ENCODE assay signal across 19 mouse cellular contexts in the genomic region with DNA sequence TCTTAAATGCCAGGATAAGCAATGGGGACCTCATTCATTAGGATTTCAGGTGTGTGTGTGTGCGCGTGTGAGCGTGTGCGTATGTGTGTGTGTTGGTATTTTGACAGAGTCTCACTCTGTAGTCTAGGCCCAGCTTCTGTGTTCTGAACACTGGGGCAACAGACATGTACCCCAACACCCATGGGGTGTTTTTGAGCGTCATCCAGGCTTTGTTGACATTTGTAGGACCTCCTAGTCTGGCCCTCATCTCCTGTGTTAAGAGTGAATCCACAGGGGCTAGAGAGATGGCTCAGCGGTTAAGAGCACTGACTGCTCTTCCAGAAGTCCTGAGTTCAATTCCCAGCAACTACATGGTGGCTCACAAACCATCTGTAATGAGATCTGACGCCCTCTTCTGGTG. TPM values are rescaled to one million over a fixed set of nuclear protein-coding genes. Genes with fewer than 3 reads are reported as not detected.
A peak's percentile ranks its signal among the peaks of the same experiment; 100 is the strongest.
DNase-seq lines count a peak whose midpoint lies in the region; ATAC-seq and TF ChIP-seq lines count a peak whose summit lies in the region.
"Had no signal": no experiment of that assay in that cellular context is flagged by ENCODE, and none has a peak within 500 bp of the region (broad histone marks: within the 10 kb centered on the region; RNA-seq: fewer than 3 reads in every experiment).

No protein-coding gene starts in this region.

- no peaks in the 10 kb centered on the region for H3K4me1 ChIP-seq in hindbrain, postnatal 0 days (ENCODE audit: insufficient read depth, low read length)
- peaks cover 30% of the 10 kb centered on the region for H3K4me1 ChIP-seq in hindbrain, embryonic 10.5 days (replicated peaks)
- peaks cover 12% of the 10 kb centered on the region for H3K4me1 ChIP-seq in midbrain, embryonic 14.5 days (ENCODE audit: control insufficient read depth, insufficient read depth, low read length)
- H3K4me1 ChIP-seq in midbrain, embryonic 16.5 days (ENCODE audit: control insufficient read depth, insufficient read depth, low read length) = peaks cover 13% of the 10 kb centered on the region

- WGBS in hindbrain, postnatal 0 days = 91% methylated on average over 7 of the region's 7 CpGs
- WGBS in hindbrain, embryonic 10.5 days = 93% methylated on average over 7 of the region's 7 CpGs
- 94% methylated on average over 7 of the region's 7 CpGs for WGBS in midbrain, embryonic 14.5 days
- 87% methylated on average over 7 of the region's 7 CpGs for WGBS in midbrain, embryonic 16.5 days

- peak; percentile 28 to 31 for DNase-seq in cerebellum, postnatal 14 days
- DNase-seq in cerebellum, adult 11 months = no peak
- no peak for DNase-seq in hindbrain, postnatal 0 days (ENCODE audit: low spot score)
- no peak for DNase-seq in hindbrain, embryonic 10.5 days (ENCODE audit: low spot score)
- no peak for DNase-seq in midbrain, embryonic 14.5 days
- no peak for DNase-seq in gastrocnemius, postnatal 10 days
- DNase-seq: cerebellum, adult 8-10 months; embryo, embryonic 11 days; kidney, adult 18-20 months; kidney, postnatal 14 days; retina, postnatal 1 day had no signal

- peak overlapping the region; percentile 78; the same call in 1 of the 2 replicates for H3K27ac ChIP-seq in hindbrain, postnatal 0 days
- H3K27ac ChIP-seq in hindbrain, embryonic 10.5 days = no peak overlapping the region
- no peak overlapping the region for H3K27ac ChIP-seq in midbrain, embryonic 14.5 days (replicated peaks; ENCODE audit: low read depth, low read length)
- no peak overlapping the region for H3K27ac ChIP-seq in midbrain, embryonic 16.5 days (ENCODE audit: low read length)
- H3K27ac ChIP-seq: stomach, embryonic 15.5 days had no signal

- H3K27me3 ChIP-seq in hindbrain, postnatal 0 days (ENCODE audit: insufficient read depth, low read length) = no peaks in the 10 kb centered on the region
- no peaks in the 10 kb centered on the region for H3K27me3 ChIP-seq in hindbrain, embryonic 10.5 days (ENCODE audit: insufficient read depth, poor library complexity, severe bottlenecking)
- H3K27me3 ChIP-seq in midbrain, embryonic 14.5 days (ENCODE audit: control insufficient read depth, insufficient read depth, low read length) = no peaks in the 10 kb centered on the region
- no peaks in the 10 kb centered on the region for H3K27me3 ChIP-seq in midbrain, embryonic 16.5 days (ENCODE audit: control insufficient read depth, insufficient read depth, low read depth, low read length)
- H3K27me3 ChIP-seq: CH12.LX; embryonic facial prominence, embryonic 15.5 days; stomach, embryonic 15.5 days had no signal

- no peaks in the 10 kb centered on the region for H3K36me3 ChIP-seq in hindbrain, postnatal 0 days (ENCODE audit: insufficient read depth, low read length)
- no peaks in the 10 kb centered on the region for H3K36me3 ChIP-seq in hindbrain, embryonic 10.5 days
- H3K36me3 ChIP-seq in midbrain, embryonic 14.5 days (ENCODE audit: control insufficient read depth, insufficient read depth, low read length) = no peaks in the 10 kb centered on the region
- no peaks in the 10 kb centered on the region for H3K36me3 ChIP-seq in midbrain, embryonic 16.5 days (ENCODE audit: control insufficient read depth, insufficient read depth, low read length)
- H3K36me3 ChIP-seq: embryonic facial prominence, embryonic 15.5 days; limb, embryonic 10.5 days; stomach, embryonic 15.5 days had no signal

- H3K9ac ChIP-seq in hindbrain, postnatal 0 days (replicated peaks; ENCODE audit: low read length) = no peak overlapping the region
- no peak overlapping the region for H3K9ac ChIP-seq in midbrain, embryonic 14.5 days (replicated peaks; ENCODE audit: low read length)
- no peak overlapping the region for H3K9ac ChIP-seq in midbrain, embryonic 16.5 days (ENCODE audit: low read depth, low read length)
- H3K9ac ChIP-seq: embryonic facial prominence, embryonic 15.5 days; liver, postnatal 0 days; stomach, embryonic 15.5 days had no signal

- TF ChIP-seq CTCF in hindbrain, postnatal 0 days (IDR thresholded peaks at IDR 0.05; ENCODE audit: low read depth) = no peak

- H3K4me2 ChIP-seq in hindbrain, postnatal 0 days (ENCODE audit: low read depth, low read length) = no peak overlapping the region
- H3K4me2 ChIP-seq in midbrain, embryonic 14.5 days (ENCODE audit: low read length) = peak overlapping the region; percentile 62
- no peak overlapping the region for H3K4me2 ChIP-seq in midbrain, embryonic 16.5 days (ENCODE audit: low read length)

- H3K4me3 ChIP-seq in hindbrain, postnatal 0 days (ENCODE audit: low read length) = no peak overlapping the region
- H3K4me3 ChIP-seq in hindbrain, embryonic 10.5 days = no peak overlapping the region
- H3K4me3 ChIP-seq in midbrain, embryonic 14.5 days (replicated peaks; ENCODE audit: low read depth, low read length) = no peak overlapping the region
- H3K4me3 ChIP-seq in midbrain, embryonic 16.5 days (ENCODE audit: low read depth, low read length) = no peak overlapping the region

- no peak for ATAC-seq in hindbrain, postnatal 0 days
- no peak for ATAC-seq in midbrain, embryonic 14.5 days (ENCODE audit: low FRiP score, low TSS enrichment)
- ATAC-seq in midbrain, embryonic 16.5 days = no peak

- no peaks in the 10 kb centered on the region for H3K9me3 ChIP-seq in hindbrain, postnatal 0 days (ENCODE audit: low read length)
- H3K9me3 ChIP-seq in hindbrain, embryonic 10.5 days = peaks cover 9% of the 10 kb centered on the region; the same call in 1 of the 2 replicates
- H3K9me3 ChIP-seq in midbrain, embryonic 14.5 days (ENCODE audit: control insufficient read depth, low read length) = no peaks in the 10 kb centered on the region
- H3K9me3 ChIP-seq in midbrain, embryonic 16.5 days (replicated peaks; ENCODE audit: control insufficient read depth, low read length, poor library complexity, severe bottlenecking) = no peaks in the 10 kb centered on the region
- H3K9me3 ChIP-seq: embryonic facial prominence, embryonic 15.5 days; limb, embryonic 10.5 days; stomach, embryonic 15.5 days had no signal

RNA-seq across cellular contexts. Expression of gene Pafah2, which starts 1.0 kb away (rescaled TPM):
- total RNA-seq in hindbrain, postnatal 0 days (2014; rRNA removed) = 12.1 and 17.9 TPM in 2 replicates
- polyA plus RNA-seq in hindbrain, postnatal 0 days (2015; fragmentation: Nextera tagmentation; extraction: Ambion mirVana) = 5.3 and 6.7 TPM in 2 replicates
- 7.9 and 9.5 TPM in 2 replicates for polyA plus RNA-seq in hindbrain, embryonic 10.5 days (2016; fragmentation: Nextera tagmentation; extraction: Ambion mirVana)
- 5.0 and 6.9 TPM in 2 replicates for polyA plus RNA-seq in midbrain, embryonic 14.5 days (2014; fragmentation: Nextera tagmentation; extraction: Ambion mirVana)
- polyA plus RNA-seq in midbrain, embryonic 16.5 days (2015; fragmentation: Nextera tagmentation; extraction: Ambion mirVana) = 7.5 and 8.8 TPM in 2 replicates
- total RNA-seq in gastrocnemius, postnatal 10 days (2021) = 1 to 10 TPM; 2.4 to 2.9 TPM

RNA-seq across cellular contexts. Expression of gene Extl1, which starts 11.5 kb away (rescaled TPM):
- 0.54 and 1.8 TPM in 2 replicates for total RNA-seq in hindbrain, postnatal 0 days (2014; rRNA removed)
- polyA plus RNA-seq in hindbrain, postnatal 0 days (2015; fragmentation: Nextera tagmentation; extraction: Ambion mirVana) = 0.39 and 0.66 TPM in 2 replicates
- polyA plus RNA-seq in hindbrain, embryonic 10.5 days (2016; fragmentation: Nextera tagmentation; extraction: Ambion mirVana) = 0.25 and 0.63 TPM in 2 replicates
- polyA plus RNA-seq in midbrain, embryonic 14.5 days (2014; fragmentation: Nextera tagmentation; extraction: Ambion mirVana) = 0.28 and 0.53 TPM in 2 replicates
- polyA plus RNA-seq in midbrain, embryonic 16.5 days (2015; fragmentation: Nextera tagmentation; extraction: Ambion mirVana) = 0.45 and 0.58 TPM in 2 replicates
- 10 to 100 TPM; 24.7 to 27.4 TPM for total RNA-seq in gastrocnemius, postnatal 10 days (2021)
- total RNA-seq: megakaryocyte-erythroid progenitor cell, adult 5-6 weeks had no signal

RNA-seq across cellular contexts. Expression of gene Slc30a2, which starts 52.2 kb away (rescaled TPM):
- total RNA-seq in hindbrain, postnatal 0 days (2014; rRNA removed) = 0.43 TPM in 1 of 2 replicates, not detected in the other
- polyA plus RNA-seq in hindbrain, postnatal 0 days (2015; fragmentation: Nextera tagmentation; extraction: Ambion mirVana) = 0.09 and 0.18 TPM in 2 replicates
- 0.10 TPM in 1 of 2 replicates, not detected in the other for polyA plus RNA-seq in hindbrain, embryonic 10.5 days (2016; fragmentation: Nextera tagmentation; extraction: Ambion mirVana)
- 0.11 TPM in 1 of 2 replicates, not detected in the other for polyA plus RNA-seq in midbrain, embryonic 14.5 days (2014; fragmentation: Nextera tagmentation; extraction: Ambion mirVana)
- polyA plus RNA-seq in midbrain, embryonic 16.5 days (2015; fragmentation: Nextera tagmentation; extraction: Ambion mirVana) = 0.26 and 0.30 TPM in 2 replicates
- under 1 TPM; 0.29 to 0.66 TPM for total RNA-seq in gastrocnemius, postnatal 10 days (2021)
- total RNA-seq: megakaryocyte-erythroid progenitor cell, adult 5-6 weeks had no signal
- polyA plus RNA-seq: limb, embryonic 10.5 days; liver, adult 2 months; liver, postnatal 0 days had no signal

Comparison
In these comparisons a context has a peak if more than half of its experiments do, and no peak if none do; other contexts are left out.
1. DNase-seq: peak in cerebellum, postnatal 14 days (2 of 2); none in cerebellum, adult 11 months (single experiment), hindbrain, postnatal 0 days (single experiment), hindbrain, embryonic 10.5 days (single experiment), midbrain, embryonic 14.5 days (single experiment) and gastrocnemius, postnatal 10 days (single experiment).